Mouse (Mus musculus): ENCODE results near the gene Nudcd3. TPM values are rescaled to one million over a fixed set of nuclear protein-coding genes. Genes with fewer than 3 reads are reported as not detected.

Gene Nudcd3
- polyA plus RNA-seq, 1 experiment from 2014 or later = 40.3 TPM

Other genes with a start within 250 kb of the Nudcd3 start
- 58.6 and 61.4 TPM in 2 replicates for gene Ykt6, start 244.7 kb downstream of the Nudcd3 start, polyA plus RNA-seq (2015; fragmentation: Nextera tagmentation; extraction: Ambion mirVana)
- 0.79 and 1.4 TPM in 2 replicates for gene Camk2b, start 134.1 kb downstream of the Nudcd3 start, polyA plus RNA-seq (2015; fragmentation: Nextera tagmentation; extraction: Ambion mirVana)
- 0.21 and 0.42 TPM in 2 replicates for gene A730071L15Rik, start 386 bp downstream of the Nudcd3 start, polyA plus RNA-seq (2015; fragmentation: Nextera tagmentation; extraction: Ambion mirVana)
- 0.04 TPM in 1 of 2 replicates, not detected in the other for gene Npc1l1, start 29.7 kb upstream of the Nudcd3 start, polyA plus RNA-seq (2015; fragmentation: Nextera tagmentation; extraction: Ambion mirVana)
- gene Ddx56, start 67.4 kb upstream of the Nudcd3 start, polyA plus RNA-seq (2015; fragmentation: Nextera tagmentation; extraction: Ambion mirVana) = 89.7 and 91.0 TPM in 2 replicates
- 95.9 and 96.7 TPM in 2 replicates for gene Tmed4, start 74.5 kb upstream of the Nudcd3 start, polyA plus RNA-seq (2015; fragmentation: Nextera tagmentation; extraction: Ambion mirVana)
- gene Ogdh, start 91.2 kb upstream of the Nudcd3 start, polyA plus RNA-seq (2015; fragmentation: Nextera tagmentation; extraction: Ambion mirVana) = 98.7 and 107 TPM in 2 replicates
- gene Zmiz2, start 188.7 kb upstream of the Nudcd3 start, polyA plus RNA-seq (2015; fragmentation: Nextera tagmentation; extraction: Ambion mirVana) = 10.7 and 10.9 TPM in 2 replicates
- 6,112 and 6,204 TPM in 2 replicates for gene Ppia, start 215.0 kb upstream of the Nudcd3 start, polyA plus RNA-seq (2015; fragmentation: Nextera tagmentation; extraction: Ambion mirVana)
- gene H2afv, start 244.0 kb upstream of the Nudcd3 start, polyA plus RNA-seq (2015; fragmentation: Nextera tagmentation; extraction: Ambion mirVana) = 540 and 574 TPM in 2 replicates